Mouse (Mus musculus) heart, embryonic 13.5 days (tissue): ENCODE results near the gene Ticam1. TPM values are rescaled to one million over a fixed set of nuclear protein-coding genes. Genes with fewer than 3 reads are reported as not detected.
"Not testable (repeated sequence)": the region's sequence is repeated elsewhere in the genome, so short reads cannot be mapped to it uniquely, and the experiment has no call there.

ENCODE experiments used
- ATAC-seq: fragments of 200-750 bp; cut with Nextera tagmentation; 2 replicates; pipeline ENCODE4 v1.8.0; 2017; ENCODE audit warnings: moderate TSS enrichment; ENCODE audit not compliant: insufficient number of reproducible peaks, low FRiP score, low TSS enrichment; ENCODE audit errors: extremely low read depth
- H3K27ac ChIP-seq: fragments of 300-500 bp; sonication (generic); replicated peaks from 2 replicates; pipeline ENCODE4 v1.5.1; 2015; ENCODE audit warnings: moderate library complexity, mild to moderate bottlenecking, inconsistent platforms
- H3K27me3 ChIP-seq: fragments of 300-500 bp; sonication (generic); replicated peaks from 2 replicates; pipeline ENCODE4 v1.6.1; 2015; ENCODE audit warnings: mild to moderate bottlenecking, inconsistent platforms
- H3K36me3 ChIP-seq: fragments of 300-500 bp; sonication (generic); 2 replicates; pipeline ENCODE4 v1.6.1; 2015; ENCODE audit warnings: mild to moderate bottlenecking, inconsistent platforms
- H3K4me1 ChIP-seq: fragments of 300-500 bp; sonication (generic); 2 replicates; pipeline ENCODE4 v1.6.1; 2015; ENCODE audit warnings: inconsistent platforms
- H3K4me2 ChIP-seq: fragments of 300-500 bp; sonication (generic); 2 replicates; pipeline ENCODE4 v1.6.1; 2015; ENCODE audit warnings: inconsistent platforms, mild to moderate bottlenecking, moderate library complexity
- H3K4me3 ChIP-seq: fragments of 300-500 bp; sonication (generic); 2 replicates; pipeline ENCODE4 v1.5.1; 2015; ENCODE audit warnings: moderate library complexity, mild to moderate bottlenecking, inconsistent platforms
- H3K9ac ChIP-seq: fragments of 300-500 bp; sonication (generic); 2 replicates; pipeline ENCODE4 v1.6.1; 2015; ENCODE audit warnings: inconsistent platforms, mild to moderate bottlenecking, moderate library complexity
- H3K9me3 ChIP-seq: fragments of 300-500 bp; sonication (generic); 2 replicates; pipeline ENCODE4 v1.6.1; 2016; ENCODE audit warnings: inconsistent platforms
- WGBS: fragments of 180-500 bp; shearing (Covaris S2); methylation state at CpG from one replicate; pipeline ENCODE4 v1.1.7; 2015; ENCODE audit warnings: mixed read lengths; 5-methylcytosine and 5-hydroxymethylcytosine counted together
- polyA plus RNA-seq: library from polyadenylated mRNA; unstranded; fragments of >200 nt; fragmentation: Nextera tagmentation; extraction: Ambion mirVana; gene quantifications from 2 replicates; pipeline ENCODE4 v1.2.1, GENCODE M21; 2015

Ticam1 gene
- polyA plus RNA-seq, 1 experiment from 2014 or later, result 8.4 TPM

- 89% methylated on average over 10 of the region's 10 CpGs for WGBS
- peak overlapping the region; percentile 85 for H3K4me2 ChIP-seq
- peaks cover 54% of the 10 kb centered on the region for H3K36me3 ChIP-seq
- H3K27ac ChIP-seq, result no peak overlapping the region
- no peaks in the 10 kb centered on the region for H3K9me3 ChIP-seq
- no peaks in the 10 kb centered on the region for H3K27me3 ChIP-seq
- peak overlapping the region; percentile 75 for H3K9ac ChIP-seq
- ATAC-seq, result no peak
- H3K4me3 ChIP-seq, result peak overlapping the region; percentile 73
- peaks cover 67% of the 10 kb centered on the region for H3K4me1 ChIP-seq
Measured at GRCm38 (mm10) chr17:56259301-56260037, 17.1 kb downstream of the Ticam1 start.

- peaks cover 54% of the 10 kb centered on the region for H3K36me3 ChIP-seq
- H3K9me3 ChIP-seq, ATAC-seq, H3K27ac ChIP-seq, H3K27me3 ChIP-seq: not testable (repeated sequence)
- H3K4me2 ChIP-seq, result peak overlapping the region; percentile 85
- H3K4me1 ChIP-seq, result peaks cover 67% of the 10 kb centered on the region
- H3K9ac ChIP-seq, result peak overlapping the region; percentile 75
- WGBS, result 56% methylated on average over 2 of the region's 2 CpGs
- H3K4me3 ChIP-seq, result peak overlapping the region; percentile 73
Measured at GRCm38 (mm10) chr17:56258812-56259211, 17.8 kb downstream of the Ticam1 start.

GRCm38 (mm10) chr17:56258269-56258668, 18.3 kb downstream of the Ticam1 start:
- not testable (repeated sequence) for H3K27me3 ChIP-seq, H3K9me3 ChIP-seq, H3K27ac ChIP-seq, ATAC-seq
- Histone ChIP-seq H3K4me3 (peak overlapping the region; percentile 73), H3K4me2 (peak overlapping the region; percentile 85), H3K4me1 (peaks cover 67% of the 10 kb centered on the region), H3K9ac (0 out of 2 replicates have a peak overlapping the region, but pooled peaks have one; percentile 75), H3K36me3 (peaks cover 52% of the 10 kb centered on the region)
- WGBS, result 93% methylated on average over 19 of the region's 19 CpGs

- Histone ChIP-seq H3K9me3 (no peaks in the 10 kb centered on the region), H3K27ac (peak overlapping the region; percentile 86), H3K4me1 (peaks cover 57% of the 10 kb centered on the region), H3K4me3 (peak overlapping the region; percentile 73), H3K36me3 (peaks cover 44% of the 10 kb centered on the region), H3K9ac (peak overlapping the region; percentile 90), H3K4me2 (peak overlapping the region; percentile 85), H3K27me3 (no peaks in the 10 kb centered on the region; the same call in 1 of the 2 replicates)
- 8% methylated on average over 58 of the region's 58 CpGs for WGBS
- no peak for ATAC-seq
Measured at GRCm38 (mm10) chr17:56257181-56257894, 19.2 kb downstream of the Ticam1 start.

- Histone ChIP-seq H3K4me2 (peak within 1 kb of the TSS; percentile 85), H3K27ac (peak within 1 kb of the TSS; percentile 94), H3K9ac (peak within 1 kb of the TSS; percentile 90), H3K36me3 (peaks cover 34% of the 10 kb centered on the region), H3K9me3 (no peaks in the 10 kb centered on the region), H3K27me3 (no peaks in the 10 kb centered on the region; the same call in 1 of the 2 replicates), H3K4me3 (peak within 1 kb of the TSS; percentile 73), H3K4me1 (peaks cover 49% of the 10 kb centered on the region)
- 0% methylated on average over 28 of the region's 28 CpGs for WGBS
- peak; percentile 87 for ATAC-seq
Measured at GRCm38 (mm10) chr17:56256239-56256881, 20.2 kb downstream of the Ticam1 start, which contains the start of gene Fem1a. Gene Fem1a (plus strand): TSS chr17:56256810.

- peak; percentile 77 for ATAC-seq
- Histone ChIP-seq H3K27ac (peak overlapping the region; percentile 94), H3K27me3 (no peaks in the 10 kb centered on the region; the same call in 1 of the 2 replicates), H3K36me3 (peaks cover 30% of the 10 kb centered on the region), H3K4me3 (peak overlapping the region; percentile 73), H3K4me2 (peak overlapping the region; percentile 85), H3K4me1 (peaks cover 47% of the 10 kb centered on the region), H3K9me3 (no peaks in the 10 kb centered on the region), H3K9ac (peak overlapping the region; percentile 76)
- WGBS, result under 1% methylated on average over 32 of the region's 32 CpGs
Measured at GRCm38 (mm10) chr17:56255863-56256238, 20.7 kb downstream of the Ticam1 start.

GRCm38 (mm10) chr17:56255429-56255828, 21.2 kb downstream of the Ticam1 start:
- H3K9ac ChIP-seq, result peak overlapping the region; percentile 40; the same call in 1 of the 2 replicates
- H3K4me2 ChIP-seq, result peak overlapping the region; percentile 85
- H3K27ac ChIP-seq, result peak overlapping the region; percentile 61; the same call in 1 of the 2 replicates
- H3K4me3 ChIP-seq, result peak overlapping the region; percentile 73; the same call in 1 of the 2 replicates
- H3K36me3 ChIP-seq, result peaks cover 26% of the 10 kb centered on the region
- no peaks in the 10 kb centered on the region for H3K9me3 ChIP-seq
- no peaks in the 10 kb centered on the region; the same call in 1 of the 2 replicates for H3K27me3 ChIP-seq
- ATAC-seq, result no peak
- 20% methylated on average over 9 of the region's 9 CpGs for WGBS
- H3K4me1 ChIP-seq, result peaks cover 43% of the 10 kb centered on the region

GRCm38 (mm10) chr17:56254695-56255094, 21.9 kb downstream of the Ticam1 start:
- Histone ChIP-seq H3K4me1 (peaks cover 35% of the 10 kb centered on the region), H3K4me2 (no peak overlapping the region), H3K27ac (no peak overlapping the region), H3K36me3 (peaks cover 18% of the 10 kb centered on the region), H3K9ac (no peak overlapping the region), H3K9me3 (no peaks in the 10 kb centered on the region), H3K4me3 (no peak overlapping the region), H3K27me3 (no peaks in the 10 kb centered on the region; the same call in 1 of the 2 replicates)
- WGBS, result 72% methylated on average over 4 of the region's 4 CpGs
- ATAC-seq, result no peak

- H3K4me2 ChIP-seq, result no peak overlapping the region
Measured at GRCm38 (mm10) chr17:56251136-56251829, 25.3 kb downstream of the Ticam1 start.

GRCm38 (mm10) chr17:56245608-56246007, 31.0 kb downstream of the Ticam1 start:
- H3K4me3 ChIP-seq, result no peak overlapping the region
- H3K36me3 ChIP-seq, result no peaks in the 10 kb centered on the region
- no peaks in the 10 kb centered on the region for H3K4me1 ChIP-seq
- H3K27me3 ChIP-seq, result peaks cover 26% of the 10 kb centered on the region
- H3K4me2 ChIP-seq, result no peak overlapping the region
- no peak overlapping the region for H3K9ac ChIP-seq
- H3K9me3 ChIP-seq, result no peaks in the 10 kb centered on the region
- no peak overlapping the region for H3K27ac ChIP-seq
- ATAC-seq, result no peak
- 63% methylated on average over 7 of the region's 7 CpGs for WGBS

More at GRCm38 (mm10) chr17:56251136-56251829, 25.3 kb downstream of the Ticam1 start:
- H3K9me3 ChIP-seq, result no peaks in the 10 kb centered on the region
- H3K36me3 ChIP-seq, result no peaks in the 10 kb centered on the region
- H3K27ac ChIP-seq, result no peak overlapping the region
- WGBS, result 21% methylated on average over 6 of the region's 6 CpGs
- no peak overlapping the region for H3K9ac ChIP-seq
- H3K4me1 ChIP-seq, result peaks cover 10% of the 10 kb centered on the region
- H3K27me3 ChIP-seq, result peaks cover 9% of the 10 kb centered on the region
- no peak for ATAC-seq
- no peak overlapping the region for H3K4me3 ChIP-seq
